Mouse (Mus musculus) megakaryocyte, embryonic 14.5 days (primary cell): ENCODE results near the gene Pirt.

ENCODE experiments used
- FLI1 ChIP-seq: IDR thresholded peaks from 2 replicates; pipeline ENCODE4 v1.6.1; 2012; ENCODE audit warnings: low read length, inconsistent platforms, mixed read lengths
- GATA1 ChIP-seq: IDR thresholded peaks from 3 replicates; pipeline ENCODE4 v1.6.1; 2012; ENCODE audit warnings: mixed read lengths, low read length, inconsistent platforms, borderline replicate concordance

GRCm38 (mm10) chr11:66928311-66928710 lies 16.5 kb downstream of the Pirt start:
- no peak for TF ChIP-seq FLI1
- TF ChIP-seq GATA1, result no peak
